Mouse (Mus musculus): ENCODE results near the gene Lrrc15.

GRCm38 (mm10) chr16:30297450-30297849, 14.4 kb upstream of the Lrrc15 start:
- TF ChIP-seq CTCF (IDR thresholded peaks at IDR 0.05; ENCODE audit: extremely low read depth, insufficient read depth, insufficient read length, insufficient replicate concordance) (no peak), POLR2A (IDR thresholded peaks at IDR 0.05; ENCODE audit: low read depth, low read length) (no peak)
